Mouse (Mus musculus): ENCODE data around the gene Phospho2.
"Not testable (repeated sequence)": the region's sequence is repeated elsewhere in the genome, so short reads cannot be mapped to it uniquely, and the experiment has no call there.

Phospho2 gene

DNA sequence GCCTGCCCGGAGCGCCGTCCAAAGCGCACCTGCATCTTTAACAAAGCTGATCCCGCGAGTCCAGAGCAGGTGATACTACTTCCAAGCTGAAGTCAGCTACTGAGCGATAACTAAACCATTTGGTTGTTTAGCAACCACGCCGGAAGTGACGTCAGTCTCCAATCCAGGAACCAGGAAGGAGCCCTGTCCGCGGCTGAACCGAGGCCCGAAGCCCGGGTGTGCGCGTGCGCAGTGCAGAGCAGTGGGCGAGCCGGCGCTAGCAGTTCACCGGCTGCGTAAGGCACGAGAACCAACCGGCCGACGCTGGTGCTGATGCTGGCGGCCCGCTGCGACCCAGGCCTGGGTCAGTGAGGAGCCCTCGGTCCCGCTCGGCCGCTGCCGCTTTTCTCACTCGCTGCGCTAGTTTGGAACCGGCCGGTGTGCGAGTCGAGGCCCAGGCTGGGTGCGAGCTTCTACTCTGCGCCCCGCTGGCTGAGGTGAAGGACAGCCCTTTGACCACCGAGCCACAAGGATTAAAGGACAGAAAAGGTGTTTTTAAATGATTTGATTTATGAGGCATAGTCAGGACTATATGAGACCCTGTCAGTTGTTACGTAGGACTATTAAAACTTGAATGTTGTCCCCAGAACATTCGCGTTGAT is at the start of gene Phospho2, which contains the start of gene Ccdc173:
Gene Phospho2 (plus strand): TSS at position 195 of the 641 bp plus-strand sequence.
Gene Ccdc173 (minus strand): TSS at position 147 of the 641 bp plus-strand sequence.
- peak; percentile 93 for DNase-seq (ENCODE audit: low read depth)

DNA sequence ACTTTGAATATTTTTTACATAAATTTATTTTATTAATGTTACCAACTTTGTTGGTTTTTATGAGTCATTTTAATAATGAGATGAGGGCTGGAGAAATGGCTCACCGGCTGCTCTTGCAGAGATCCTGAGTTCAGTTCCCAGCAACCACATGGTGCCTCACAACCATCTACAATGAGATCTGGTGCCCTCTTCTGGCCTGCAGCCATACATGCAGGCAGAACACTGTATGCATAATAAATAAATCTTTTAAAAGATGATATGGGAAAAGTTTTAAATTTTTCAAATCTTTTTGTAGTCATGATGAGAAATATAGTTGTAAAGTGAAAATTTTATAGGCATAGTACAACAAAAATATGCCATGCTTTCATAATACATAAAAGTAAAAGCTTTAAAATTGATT is 44.3 kb upstream of the Phospho2 start:
- DNase-seq (ENCODE audit: low read depth), result no peak

DNA sequence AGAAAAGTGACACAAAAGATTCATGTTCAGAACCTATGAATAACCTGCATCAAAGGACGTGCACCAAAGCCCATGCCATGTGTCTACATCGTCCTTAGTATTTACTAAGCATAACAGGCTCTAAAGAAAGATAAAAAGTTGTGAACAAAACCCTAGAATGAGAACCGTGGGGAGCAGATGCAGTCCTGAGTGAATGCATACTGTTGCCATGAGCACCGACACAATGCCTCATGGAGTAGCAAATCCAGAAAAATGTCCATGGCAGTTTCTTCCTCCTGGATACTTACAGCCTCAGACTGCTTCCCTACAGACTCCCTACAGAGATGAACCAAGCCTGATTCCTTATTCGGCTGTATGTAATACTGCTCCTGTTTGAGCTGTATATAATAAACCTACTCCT is 28.4 kb upstream of the Phospho2 start:
- no peak for DNase-seq (ENCODE audit: low read depth)

DNA sequence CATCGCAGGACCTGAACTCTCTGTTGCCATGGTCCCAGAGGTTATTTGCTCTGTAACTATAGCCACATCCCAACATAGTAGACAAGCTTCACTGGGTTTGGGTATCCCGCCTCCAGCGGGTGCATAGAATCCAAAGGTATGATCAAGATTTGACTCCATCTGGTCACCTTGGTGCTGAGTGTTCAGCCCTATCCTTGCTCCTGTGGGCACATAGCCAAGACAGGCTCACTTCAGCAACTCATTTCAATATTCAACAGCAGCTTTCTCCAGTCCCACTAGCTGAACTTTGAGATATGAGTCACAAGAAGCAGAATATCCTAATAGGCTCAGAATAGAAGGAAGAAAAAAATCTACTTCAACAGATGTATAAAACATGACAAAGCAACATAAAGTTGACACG is 26.1 kb upstream of the Phospho2 start:
- no peak for DNase-seq (ENCODE audit: low read depth)

DNA sequence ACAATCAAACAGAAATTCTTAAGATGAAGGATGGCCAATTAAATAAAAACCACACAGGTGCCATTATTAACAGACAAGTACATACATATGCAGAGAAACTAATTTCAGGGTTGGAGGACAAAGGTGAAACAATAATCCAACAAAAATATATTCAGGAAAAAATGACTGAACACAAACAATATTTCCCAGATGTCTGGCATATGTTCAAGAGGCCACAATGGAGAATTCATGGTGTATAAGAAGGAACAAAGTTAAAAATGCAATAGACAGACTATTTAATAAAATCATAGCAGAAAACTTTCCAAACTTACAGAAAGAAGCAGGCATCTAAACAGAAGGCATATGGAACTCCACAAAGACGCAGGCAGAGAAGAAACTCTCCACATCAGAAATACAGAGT is 24.7 kb upstream of the Phospho2 start:
- DNase-seq (ENCODE audit: low read depth), result no peak

DNA sequence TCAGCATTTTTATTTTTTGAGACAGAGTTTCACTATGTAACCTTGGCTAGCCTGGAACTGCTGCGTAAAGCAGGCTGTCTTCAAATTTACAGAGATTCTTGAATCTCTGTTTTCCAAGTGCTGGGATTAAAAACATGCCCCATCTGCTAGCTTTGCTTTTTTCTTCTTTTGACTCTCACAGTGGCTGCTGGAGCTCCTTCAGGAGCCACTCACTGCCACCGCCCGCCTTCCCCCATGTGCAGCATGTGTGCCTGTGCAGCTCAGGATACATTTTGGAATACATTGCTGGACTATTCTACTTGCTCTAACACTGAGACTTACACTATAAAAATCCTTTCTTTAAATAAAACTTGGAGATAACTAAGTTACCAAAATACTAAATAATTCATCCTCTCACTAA is 16.1 kb upstream of the Phospho2 start:
- DNase-seq (ENCODE audit: low read depth), result no peak

DNA sequence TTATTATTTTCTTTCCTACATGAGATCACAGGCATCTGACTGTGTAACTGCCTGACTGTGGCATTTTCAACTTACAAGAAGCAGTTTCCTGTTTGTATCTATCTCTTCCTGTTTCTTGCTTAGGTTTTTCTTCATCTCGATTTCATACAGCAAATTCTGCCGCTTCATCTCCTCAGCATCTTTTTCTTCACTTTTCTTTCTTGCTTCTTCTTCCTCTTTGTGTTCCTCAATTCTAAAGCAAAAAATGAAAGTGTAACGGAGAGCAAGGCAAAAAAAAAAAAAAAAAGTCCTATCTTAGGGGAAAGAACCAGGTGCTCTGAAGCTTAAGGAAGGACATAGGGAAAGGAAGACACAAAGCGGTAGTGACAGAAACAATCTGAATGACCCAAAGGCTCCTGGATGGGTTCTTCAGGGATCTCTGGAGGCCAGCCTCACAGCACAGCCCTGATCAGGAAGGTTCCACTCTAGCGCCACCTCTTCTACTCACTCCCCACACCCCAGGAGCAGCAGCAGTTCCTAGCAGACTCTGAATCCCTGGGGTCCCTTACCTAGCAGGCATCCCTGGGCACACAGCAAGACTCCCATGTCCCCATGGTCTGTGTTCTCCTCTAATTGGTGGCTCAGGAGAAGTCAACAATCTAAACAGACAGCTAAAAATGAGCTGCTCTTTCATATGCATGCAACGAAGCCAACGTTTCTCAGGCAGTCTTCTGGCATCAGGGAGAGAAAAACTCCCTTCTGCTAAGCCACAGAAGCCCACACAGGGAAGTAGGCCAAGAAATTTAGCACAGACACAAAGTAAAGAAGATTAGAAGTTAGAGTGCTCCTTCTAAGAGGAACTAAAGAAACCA is 11.2 kb upstream of the Phospho2 start:
- no peak for DNase-seq (ENCODE audit: low read depth)

DNA sequence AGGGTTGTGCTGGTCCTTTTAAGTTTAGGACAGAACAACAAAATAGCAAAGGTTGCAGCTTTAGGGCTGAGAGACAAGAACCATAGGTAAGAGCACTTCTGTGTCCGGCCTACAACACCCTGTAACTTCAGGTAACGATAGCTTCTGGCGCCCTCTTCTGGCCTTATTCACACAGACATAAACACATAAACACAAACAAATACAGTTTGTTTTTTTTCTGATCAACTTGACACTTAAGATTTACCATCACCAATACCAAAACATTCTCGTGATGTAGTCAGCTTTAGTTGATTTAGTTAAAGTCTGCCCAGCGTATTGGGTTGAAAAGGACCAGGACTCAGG is 10.6 kb upstream of the Phospho2 start:
- no peak for DNase-seq (ENCODE audit: low read depth)

DNA sequence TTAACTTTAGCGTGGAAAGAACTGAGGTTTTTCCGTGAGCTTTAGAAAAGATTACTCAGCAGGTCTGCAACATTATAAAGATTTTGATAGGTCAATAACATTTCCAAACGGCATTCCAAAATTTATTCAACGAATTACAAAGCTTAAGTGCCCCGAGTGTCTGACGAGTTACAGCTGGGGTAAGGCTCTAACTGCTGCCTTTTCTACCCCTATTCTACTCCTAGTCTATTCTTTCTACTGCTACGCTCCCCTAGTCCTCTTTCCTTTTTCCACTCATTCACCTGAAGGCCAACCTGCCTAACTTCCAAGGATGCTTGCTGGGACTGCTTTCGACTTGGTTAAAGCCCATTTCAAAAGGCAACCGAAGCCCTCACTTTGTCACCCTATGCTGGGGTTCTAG is 449 bp upstream of the Phospho2 start:
- no peak for DNase-seq (ENCODE audit: low read depth)

DNA sequence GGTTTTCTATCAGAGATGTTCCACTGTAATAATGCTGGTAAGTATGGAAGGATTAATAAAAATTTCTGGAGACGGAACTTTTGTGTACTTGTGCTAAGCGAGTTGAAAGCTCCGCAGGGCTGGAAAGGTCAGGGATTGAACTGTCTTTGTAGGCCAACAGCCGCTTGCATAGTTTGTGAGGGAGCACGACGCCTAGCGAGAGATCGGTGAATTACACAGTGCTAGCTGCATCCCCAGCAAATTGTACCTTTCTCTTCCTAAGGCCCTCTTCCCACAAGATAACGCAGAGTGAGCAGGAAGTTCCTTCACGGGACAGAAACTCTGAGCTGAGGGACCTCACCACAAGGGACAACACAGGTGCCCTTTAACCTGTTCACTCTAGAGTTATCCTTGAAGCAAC is 862 bp downstream of the Phospho2 start:
- peak; percentile 75 for DNase-seq (ENCODE audit: low read depth)

DNA sequence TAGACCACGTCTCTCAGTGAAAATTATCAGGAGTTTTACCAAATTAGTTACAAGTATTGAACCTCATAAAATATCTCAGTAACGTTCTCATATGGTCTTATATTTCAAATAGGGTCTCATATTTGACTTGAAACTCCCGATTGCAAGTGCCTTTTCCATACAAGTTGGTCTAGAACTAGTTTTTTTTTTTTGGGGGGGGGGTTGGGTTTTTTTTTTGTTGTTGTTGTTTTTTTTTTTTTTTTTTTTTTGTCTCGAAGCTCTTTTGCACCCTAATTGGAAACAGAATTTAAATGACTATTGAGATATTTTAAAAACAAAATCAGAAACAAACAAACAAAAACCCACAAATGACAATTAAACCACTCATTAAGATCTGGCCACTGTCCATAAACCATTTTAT is 1.3 kb downstream of the Phospho2 start:
- no peak for DNase-seq (ENCODE audit: low read depth)

DNA sequence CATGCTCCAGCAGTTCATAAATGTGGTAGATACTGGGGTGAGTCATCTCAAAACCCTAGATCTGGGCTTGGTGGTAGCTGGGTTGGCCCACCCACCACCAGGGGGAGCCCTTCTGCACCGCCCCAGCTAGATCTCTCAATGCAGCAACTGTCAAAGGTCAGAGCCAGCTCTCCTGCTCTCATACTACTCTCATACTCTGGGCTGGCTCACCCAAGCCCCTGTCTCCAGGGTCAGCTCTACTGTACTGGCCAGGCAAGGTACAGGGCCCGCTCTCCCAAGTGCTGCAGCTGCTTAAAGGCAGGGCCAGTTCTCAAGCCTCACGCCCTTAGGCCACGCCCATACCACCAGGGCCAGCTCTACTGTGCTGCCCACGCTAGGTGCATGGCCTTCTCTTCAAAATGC is 13.5 kb downstream of the Phospho2 start:
- no peak for DNase-seq (ENCODE audit: low read depth)

DNA sequence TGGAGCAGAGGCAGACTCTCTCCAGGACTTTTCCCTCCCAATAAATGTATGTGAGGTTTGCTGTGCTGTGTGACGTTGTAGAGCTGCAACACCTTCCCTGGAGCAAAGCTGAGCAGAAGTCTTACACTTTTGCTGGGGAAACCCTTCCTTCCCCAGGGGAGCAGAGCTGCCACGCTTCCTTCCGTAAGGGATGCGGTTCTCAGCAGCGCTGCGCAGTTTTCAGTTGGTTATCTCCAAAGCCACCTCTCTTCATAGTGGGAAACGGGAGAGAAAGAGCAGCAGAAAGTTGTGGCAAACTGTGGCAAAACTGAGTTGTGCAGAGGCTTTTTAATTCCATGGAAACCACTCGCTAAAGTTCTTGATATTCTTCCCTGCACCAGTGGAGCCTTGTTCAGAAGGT is 14.3 kb downstream of the Phospho2 start:
- no peak for DNase-seq (ENCODE audit: low read depth)

DNA sequence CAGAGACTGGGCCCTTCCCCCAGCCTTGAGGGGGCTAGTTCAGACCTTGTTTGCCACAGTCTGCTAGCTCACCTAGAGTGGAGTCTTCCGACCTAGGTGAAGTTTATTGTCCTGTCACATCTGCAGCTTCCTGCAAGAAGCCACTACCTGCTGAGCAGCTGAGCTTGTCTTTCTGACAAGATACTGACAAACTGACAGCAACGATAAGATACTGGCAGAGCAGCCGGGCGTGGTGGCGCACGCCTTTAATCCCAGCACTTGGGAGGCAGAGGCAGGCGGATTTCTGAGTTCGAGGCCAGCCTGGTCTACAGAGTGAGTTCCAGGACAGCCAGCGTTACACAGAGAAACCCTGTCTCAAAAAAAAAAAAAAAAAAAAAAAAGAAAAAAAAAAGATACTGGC is 15.2 kb downstream of the Phospho2 start:
- not testable (repeated sequence) for DNase-seq (ENCODE audit: low read depth)

DNA sequence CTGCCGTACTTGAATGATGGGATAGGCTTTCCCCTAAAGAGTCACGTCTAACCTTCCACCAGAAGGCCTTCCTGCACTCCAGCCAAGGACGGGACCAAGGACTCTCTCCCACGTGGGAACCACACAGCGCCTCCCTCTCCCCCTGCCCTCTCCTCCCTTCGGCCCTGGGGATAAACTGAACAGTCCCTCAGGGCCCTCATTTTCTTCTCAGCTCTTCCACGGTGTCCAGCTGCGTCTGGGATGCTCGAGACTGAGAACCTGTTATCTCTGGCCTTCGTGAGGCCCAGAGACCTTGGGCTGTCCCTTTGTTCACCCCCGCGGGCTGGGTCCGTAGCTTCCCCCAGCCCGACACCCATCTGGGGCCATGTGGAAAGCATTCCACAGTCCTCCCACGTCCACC is 20.7 kb downstream of the Phospho2 start:
- no peak for DNase-seq (ENCODE audit: low read depth)

DNA sequence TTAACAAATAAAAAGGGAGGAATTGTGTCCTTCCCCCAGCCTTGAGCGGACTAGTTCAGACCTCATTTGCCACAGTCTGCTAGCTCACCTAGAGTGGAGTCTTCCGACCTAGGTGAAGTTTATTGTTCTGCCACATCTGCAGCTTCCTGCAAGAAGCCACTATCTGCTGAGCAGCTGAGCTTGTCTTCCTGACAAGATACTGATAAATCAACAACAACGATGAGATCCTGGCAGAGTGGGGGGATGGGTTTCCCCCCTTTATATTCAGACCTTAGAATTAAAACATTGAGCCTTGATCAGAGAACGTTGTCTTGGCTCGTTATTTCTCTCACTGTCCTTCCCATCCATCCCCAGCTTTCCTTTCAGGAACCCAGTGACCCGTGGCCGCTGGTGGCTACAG is 21.9 kb downstream of the Phospho2 start:
- not testable (repeated sequence) for DNase-seq (ENCODE audit: low read depth)

DNA sequence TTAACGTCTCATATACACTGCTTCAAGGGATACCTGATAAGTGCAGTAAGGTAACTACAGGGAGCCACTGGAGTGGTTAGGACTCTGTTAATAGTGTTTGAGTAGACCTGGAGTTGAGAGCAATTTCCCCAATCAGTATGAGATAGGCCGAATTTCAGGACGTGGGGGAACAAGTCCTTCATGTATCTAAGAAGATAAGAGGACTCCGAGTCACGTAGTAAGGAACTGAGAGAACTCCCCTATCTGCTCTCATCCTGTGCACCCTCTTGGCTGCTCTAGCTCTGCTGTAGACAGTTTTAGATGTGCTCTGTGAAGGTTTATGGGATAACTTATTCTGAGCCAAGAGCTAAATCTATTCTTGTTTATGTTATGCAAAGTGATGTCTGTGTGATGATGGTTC is 27.2 kb downstream of the Phospho2 start:
- DNase-seq (ENCODE audit: low read depth), result no peak

DNA sequence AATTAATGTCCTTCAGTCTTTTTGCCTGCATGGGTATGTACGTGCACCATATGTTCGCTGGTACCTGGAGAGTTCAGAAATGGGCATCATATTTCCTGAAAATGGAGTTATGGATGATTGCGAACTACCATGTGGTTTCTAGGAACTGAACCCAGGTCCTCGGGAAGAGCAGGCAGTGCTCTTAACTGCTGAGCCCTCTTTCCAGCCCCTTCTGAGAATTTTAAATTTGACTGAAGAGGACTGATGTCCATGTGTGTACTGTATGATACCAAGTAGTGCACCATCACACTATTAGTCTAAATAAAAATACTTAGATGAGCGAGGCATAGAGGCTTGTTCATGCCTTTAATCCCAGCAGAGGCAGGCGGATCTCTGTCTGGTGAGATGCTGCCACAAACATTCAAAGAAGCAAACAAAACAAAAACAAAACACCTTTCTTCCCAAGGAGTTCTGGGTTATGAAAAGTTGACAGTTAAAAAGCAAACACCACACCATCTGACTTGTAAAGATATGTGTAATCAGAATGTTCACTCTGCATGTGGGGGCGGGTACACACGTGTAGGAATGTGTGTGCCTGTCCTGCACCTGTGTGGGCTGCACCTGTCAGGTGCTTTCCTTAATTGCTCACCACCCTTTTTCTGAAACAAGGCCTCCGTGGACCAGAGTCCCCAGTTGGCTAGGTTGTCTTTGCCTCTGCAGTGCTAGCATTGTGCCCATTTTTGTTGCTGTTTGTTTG is 29.1 kb downstream of the Phospho2 start:
- DNase-seq (ENCODE audit: low read depth), result no peak

DNA sequence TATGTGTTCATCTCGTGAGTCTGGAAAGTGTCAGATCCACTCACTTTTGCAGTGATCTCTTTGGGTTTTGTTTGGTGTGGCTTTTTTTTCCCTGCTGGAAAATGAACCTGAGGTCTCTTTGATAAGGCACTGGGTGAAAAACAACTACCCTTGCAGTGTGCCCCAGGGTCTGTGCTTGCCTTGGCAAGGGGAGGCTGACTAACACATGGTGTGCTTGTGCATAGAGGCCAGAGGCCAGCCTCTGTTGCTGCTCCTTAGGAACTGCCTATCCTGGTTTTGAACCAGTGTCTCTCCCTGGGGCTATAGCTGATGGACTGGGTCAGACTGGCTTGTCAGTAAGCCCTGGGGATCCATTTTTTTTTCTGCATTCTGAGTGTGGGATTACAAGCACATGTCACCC is 30.8 kb downstream of the Phospho2 start:
- DNase-seq (ENCODE audit: low read depth), result no peak

DNA sequence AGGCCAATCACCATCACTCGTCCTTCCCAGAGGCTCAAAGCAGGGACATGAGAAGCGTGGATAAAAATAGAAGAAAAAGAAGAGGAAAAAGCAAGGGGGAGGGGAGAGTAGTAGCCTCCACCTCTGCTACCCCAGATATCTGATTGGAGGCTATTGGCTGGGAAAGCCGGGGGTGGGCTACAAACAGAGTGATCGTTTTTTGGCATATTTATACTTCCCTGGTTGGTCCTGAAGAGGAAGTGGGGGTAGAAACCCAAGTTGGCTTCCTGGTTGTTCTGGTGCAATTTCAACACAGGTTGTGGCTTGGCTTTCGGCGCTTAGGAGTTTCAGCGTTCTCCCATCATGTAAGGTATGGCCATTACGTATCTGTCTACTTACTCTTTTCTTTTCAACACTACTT is 32.3 kb downstream of the Phospho2 start, which contains the start of gene Klhl23:
Gene Klhl23 (plus strand): TSS at position 234 of the 400 bp plus-strand sequence.
- DNase-seq (ENCODE audit: low read depth), result no peak

DNA sequence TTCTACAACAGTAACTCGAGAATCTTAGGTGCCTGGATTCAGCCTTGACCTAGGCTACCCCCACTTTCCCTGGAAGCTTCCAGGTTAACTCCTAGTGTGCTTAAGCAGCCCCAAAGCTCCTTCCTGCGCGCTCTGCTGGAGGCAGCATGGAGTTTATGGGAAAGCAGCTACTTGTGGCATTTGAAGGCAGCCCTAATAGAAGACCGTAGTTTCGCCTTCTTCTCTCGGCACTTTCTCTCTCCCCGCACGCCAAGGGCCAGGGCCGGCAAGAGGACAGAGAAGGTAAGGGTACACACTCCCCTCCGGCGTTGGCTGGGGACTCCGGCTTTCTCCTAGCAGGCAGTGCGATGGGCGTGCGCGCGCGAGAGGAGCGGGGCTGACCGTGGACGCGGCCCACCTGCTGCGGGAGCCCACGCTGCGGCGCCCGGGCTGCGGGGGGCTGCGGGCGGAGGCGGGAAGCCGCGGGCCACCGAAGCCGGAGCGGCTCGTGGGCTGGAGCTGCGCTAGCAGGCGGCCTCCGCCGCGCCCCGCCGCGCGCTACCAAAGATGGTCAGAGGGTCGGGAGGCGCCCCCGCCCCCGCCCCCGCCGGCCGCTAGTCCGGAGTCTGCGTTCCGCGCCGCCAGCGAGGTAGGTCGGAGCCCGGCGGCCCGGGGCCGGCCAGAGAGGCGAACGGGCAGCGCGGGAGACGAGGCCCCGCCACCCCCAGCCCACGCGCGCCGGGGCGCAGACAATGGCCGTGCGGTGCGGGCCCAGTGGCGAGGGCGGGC is 33.1 kb downstream of the Phospho2 start:
- peak; percentile 21 for DNase-seq (ENCODE audit: low read depth)

DNA sequence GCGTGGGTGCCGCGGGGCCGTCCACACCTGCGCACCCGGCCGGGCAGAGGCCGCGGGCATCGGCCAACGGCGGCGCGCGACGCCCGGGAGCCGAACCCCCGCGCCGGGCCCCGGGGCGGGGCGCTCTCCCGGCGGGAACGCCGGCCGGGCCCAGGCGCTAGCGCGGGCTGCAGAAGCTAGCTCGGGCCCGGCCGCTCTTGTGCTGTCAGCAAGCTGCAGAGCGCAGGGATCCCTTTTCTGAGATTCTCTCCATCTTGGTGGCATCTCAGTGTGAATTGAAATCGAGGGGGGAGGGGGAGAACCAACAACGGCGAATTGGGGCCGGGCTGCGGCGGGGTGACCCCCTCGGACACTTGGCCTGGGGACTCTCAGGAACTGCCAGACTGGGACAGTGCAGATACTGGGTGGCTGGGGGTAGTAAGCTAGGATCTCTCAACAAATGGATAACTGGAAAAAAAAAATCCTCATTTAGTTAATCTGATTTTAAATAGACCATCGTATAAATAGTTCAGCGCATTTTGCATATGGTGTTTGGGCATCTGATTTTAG is 33.8 kb downstream of the Phospho2 start:
- no peak for DNase-seq (ENCODE audit: low read depth)
